Mouse (Mus musculus) CH12.LX (cell line): ENCODE data around the gene Dcaf12. TPM values are rescaled to one million over a fixed set of nuclear protein-coding genes. Genes with fewer than 3 reads are reported as not detected.

ENCODE experiments used
- DNase-seq: peaks from one replicate; pipeline ENCODE4 v3.0.0-alpha.2; 2013; ENCODE audit errors: extremely low read depth
- H3K27ac ChIP-seq: 2 replicates; pipeline ENCODE4 v1.5.1; 2012; ENCODE audit warnings: low read depth, mild to moderate bottlenecking, control low read depth, moderate library complexity; ENCODE audit not compliant: insufficient read depth
- H3K27me3 ChIP-seq: replicated peaks from 2 replicates; pipeline ENCODE3; 2012; ENCODE audit warnings: inconsistent platforms
- H3K36me3 ChIP-seq, 2 experiments: replicated peaks in 1 of 2; 2 replicates each; pipeline versions ENCODE3 to v1.6.1; 2012; ENCODE audit warnings: inconsistent platforms in 1 of 2, low read length in 1 of 2, mild to moderate bottlenecking in 1 of 2, mixed read lengths in 1 of 2, moderate library complexity in 1 of 2; ENCODE audit not compliant: control insufficient read depth in 1 of 2, insufficient read depth in 1 of 2
- H3K4me1 ChIP-seq, 2 experiments: 2 replicates each; pipeline ENCODE4 v1.6.1; 2012; ENCODE audit warnings: inconsistent platforms in 1 of 2, moderate library complexity in 1 of 2; ENCODE audit not compliant: insufficient read depth in 2 of 2, control insufficient read depth in 1 of 2
- H3K4me2 ChIP-seq: 2 replicates; pipeline ENCODE4 v1.6.1; 2012; ENCODE audit warnings: low read depth, mild to moderate bottlenecking, control low read depth; ENCODE audit not compliant: poor library complexity, insufficient read depth, severe bottlenecking
- H3K4me3 ChIP-seq, 3 experiments: fragments of 150-350 bp in 1 of 3; sonication (generic) in 1 of 3; replicated peaks in 1 of 3; 2 replicates each; pipeline versions ENCODE3 to v1.5.1; 2011 to 2012; ENCODE audit warnings: low read depth in 2 of 3, low read length in 2 of 3, mild to moderate bottlenecking in 2 of 3, moderate library complexity in 2 of 3, control low read depth in 1 of 3, improper control_type of control experiment in 1 of 3, inconsistent platforms in 1 of 3, mixed read lengths in 1 of 3; ENCODE audit not compliant: poor library complexity in 1 of 3
- H3K79me2 ChIP-seq: replicated peaks from 2 replicates; pipeline ENCODE4 v1.6.1; 2012; ENCODE audit warnings: mild to moderate bottlenecking, moderate library complexity; ENCODE audit not compliant: control insufficient read depth, poor library complexity, insufficient read depth, severe bottlenecking; ENCODE audit errors: extremely low read depth
- H3K9ac ChIP-seq: 2 replicates; pipeline ENCODE4 v1.6.1; 2012; ENCODE audit warnings: low read depth, mild to moderate bottlenecking, control low read depth, moderate library complexity; ENCODE audit not compliant: insufficient read depth
- H3K9me3 ChIP-seq: replicated peaks from 2 replicates; pipeline ENCODE3; 2012; ENCODE audit warnings: low read length, inconsistent platforms, mixed read lengths
- CHD1 ChIP-seq: IDR thresholded peaks from 2 replicates; pipeline ENCODE4 v1.6.1; 2012; ENCODE audit warnings: low read depth, low read length, improper control_type of control experiment, inconsistent platforms
- CHD2 ChIP-seq: IDR thresholded peaks from 2 replicates; pipeline ENCODE4 v1.6.1; 2011; ENCODE audit warnings: low read length, improper control_type of control experiment
- ELF1 ChIP-seq: IDR thresholded peaks from 2 replicates; pipeline ENCODE4 v1.6.1; 2014; ENCODE audit warnings: low read depth, mild to moderate bottlenecking, inconsistent platforms, low read length, improper control_type of control experiment
- EP300 ChIP-seq: IDR thresholded peaks from 2 replicates; pipeline ENCODE4 v1.6.1; 2011; ENCODE audit warnings: low read length, improper control_type of control experiment
- ETS1 ChIP-seq: conservative IDR thresholded peaks from 2 replicates; pipeline ENCODE4 v1.6.1; 2012; ENCODE audit warnings: low read depth, mild to moderate bottlenecking, inconsistent platforms, low read length, improper control_type of control experiment, moderate library complexity
- GABPA ChIP-seq: IDR thresholded peaks from 2 replicates; pipeline ENCODE4 v1.6.1; 2012; ENCODE audit warnings: low read depth, low read length, improper control_type of control experiment, inconsistent platforms; ENCODE audit not compliant: insufficient replicate concordance
- HCFC1 ChIP-seq: IDR thresholded peaks from 2 replicates; pipeline ENCODE4 v1.6.1; 2012; ENCODE audit warnings: low read depth, mild to moderate bottlenecking, inconsistent platforms, low read length, improper control_type of control experiment
- MAFK ChIP-seq: IDR thresholded peaks from 2 replicates; pipeline ENCODE4 v1.6.1; 2011; ENCODE audit warnings: low read length, improper control_type of control experiment; ENCODE audit not compliant: insufficient replicate concordance
- MAX ChIP-seq: IDR thresholded peaks from 2 replicates; pipeline ENCODE4 v1.6.1; 2011; ENCODE audit warnings: low read length, improper control_type of control experiment
- NELFE ChIP-seq: IDR thresholded peaks from 2 replicates; pipeline ENCODE4 v1.6.1; 2011; ENCODE audit warnings: low read depth, low read length, improper control_type of control experiment
- NRF1 ChIP-seq: IDR thresholded peaks from 2 replicates; pipeline ENCODE4 v1.6.1; 2014; ENCODE audit warnings: low read depth, mild to moderate bottlenecking, inconsistent platforms, low read length, improper control_type of control experiment, moderate library complexity
- PAX5 ChIP-seq: IDR thresholded peaks from 2 replicates; pipeline ENCODE4 v1.6.1; 2012; ENCODE audit warnings: low read length, inconsistent platforms, mixed read lengths
- RAD21 ChIP-seq: IDR thresholded peaks from 2 replicates; pipeline ENCODE4 v1.6.1; 2011; ENCODE audit warnings: low read depth, mild to moderate bottlenecking, low read length, improper control_type of control experiment, moderate library complexity
- TBP ChIP-seq: conservative IDR thresholded peaks from 2 replicates; pipeline ENCODE4 v1.6.1; 2011; ENCODE audit warnings: low read depth, low read length, improper control_type of control experiment
- UBTF ChIP-seq: IDR thresholded peaks from 2 replicates; pipeline ENCODE4 v1.6.1; 2012; ENCODE audit warnings: low read depth, mild to moderate bottlenecking, inconsistent platforms, low read length, improper control_type of control experiment, moderate library complexity
- ZKSCAN1 ChIP-seq: IDR thresholded peaks from 2 replicates; pipeline ENCODE4 v1.6.1; 2012; ENCODE audit warnings: low read depth, inconsistent platforms, low read length, improper control_type of control experiment, borderline replicate concordance
- ZNF384 ChIP-seq: IDR thresholded peaks from 2 replicates; pipeline ENCODE4 v1.6.1; 2012; ENCODE audit warnings: low read depth, low read length, improper control_type of control experiment, inconsistent platforms
- dilution Hi-C: fragments of 300-500 bp; cut with MboI; formaldehyde crosslinking; loops from 2 replicates; pipeline ENCODE4 v1.14.3; 2020; ENCODE audit warnings: low sequenced_read_pairs; ENCODE audit not compliant: extremely low pct_unique_long_range_greater_than_20kb, extremely low pct_ligation_motif_present
- in situ Hi-C: fragments of 300-500 bp; cut with MboI; formaldehyde crosslinking; loops from 3 replicates; pipeline ENCODE4 v1.14.3; 2019; ENCODE audit warnings: low sequenced_read_pairs, low pct_ligation_motif_present, low pct_unique_long_range_greater_than_20kb, mixed read lengths
- polyA plus RNA-seq: library from polyadenylated mRNA; unstranded; fragments of >175 nt; gene quantifications from 2 replicates; pipeline ENCODE4 v1.2.1, GENCODE M21; 2012; ENCODE audit warnings: low read depth; ENCODE audit not compliant: insufficient read length
- total RNA-seq, 2 experiments: library from RNA; depleted of rRNA; stranded (reverse); fragments of 300-350 nt in 1 of 2; fragments of >200 nt in 1 of 2; gene quantifications; 2 replicates each; pipeline ENCODE4 v1.2.3; 2012 to 2014

Gene Dcaf12
- total and polyA plus RNA-seq, 3 experiments: 31.3 to 42.0 (median 33.7) TPM

- H3K36me3 ChIP-seq: peaks cover 5 to 47% of the 10 kb centered on the region in 2 experiments
- peaks cover 3% of the 10 kb centered on the region for H3K9me3 ChIP-seq
- H3K4me2 ChIP-seq: no peak overlapping the region
- peaks cover 0 to 31% of the 10 kb centered on the region in 2 experiments; a peak in 3 of 4 replicates for H3K4me1 ChIP-seq
- H3K79me2 ChIP-seq: peaks cover 25% of the 10 kb centered on the region
- no peak for DNase-seq
- H3K27me3 ChIP-seq: no peaks in the 10 kb centered on the region
- TF ChIP-seq ZNF384 (no peak), TBP (no peak), RAD21 (no peak), EP300 (no peak), ETS1 (no peak), PAX5 (no peak), ELF1 (no peak), NRF1 (no peak), GABPA (no peak), CHD1 (no peak), UBTF (no peak), ZKSCAN1 (no peak), CHD2 (no peak), MAFK (no peak), HCFC1 (no peak), NELFE (no peak)
- in situ Hi-C loops: no loop called here
- dilution Hi-C loops: no loop called here
- no peak overlapping the region for H3K4me3 ChIP-seq
- no peak overlapping the region for H3K9ac ChIP-seq
- no peak overlapping the region for H3K27ac ChIP-seq
Observed at GRCm38 (mm10) chr4:41357154-41357553, 42.5 kb upstream of the Dcaf12 start.

GRCm38 (mm10) chr4:41353265-41353664 is 38.6 kb upstream of the Dcaf12 start:
- in situ Hi-C loops: no loop called here
- peak; percentile 62 for TF ChIP-seq ETS1
- TF ChIP-seq MAX: no peak
- 0 out of 2 replicates have a peak, but pooled peaks have one; percentile 30 for TF ChIP-seq MAFK
- TF ChIP-seq HCFC1: no peak
- TF ChIP-seq, all 38 proteins: peak for 2
- H3K9ac ChIP-seq: no peak overlapping the region
- H3K27ac ChIP-seq: no peak overlapping the region
- no peak overlapping the region for H3K4me3 ChIP-seq
- H3K79me2 ChIP-seq: peaks cover 30% of the 10 kb centered on the region
- peaks cover 0 to 34% of the 10 kb centered on the region in 2 experiments; a peak in 3 of 4 replicates for H3K4me1 ChIP-seq
- H3K36me3 ChIP-seq: peaks cover 5 to 37% of the 10 kb centered on the region in 2 experiments
- dilution Hi-C loops: no loop called here
- H3K27me3 ChIP-seq: no peaks in the 10 kb centered on the region
- H3K9me3 ChIP-seq: peaks cover 3% of the 10 kb centered on the region
- peak; percentile 49 for DNase-seq
- H3K4me2 ChIP-seq: no peak overlapping the region
